Mouse (Mus musculus) heart, embryonic 14.5 days (tissue): ENCODE measurements around the gene Tor2a. TPM values are rescaled to one million over a fixed set of nuclear protein-coding genes. Genes with fewer than 3 reads are reported as not detected.

Experiments
- ATAC-seq: fragments of 200-750 bp; cut with Nextera tagmentation; 2 replicates; pipeline ENCODE4 v1.8.0; 2017; ENCODE audit warnings: low read depth, moderate TSS enrichment; ENCODE audit not compliant: insufficient number of reproducible peaks, insufficient read depth, low FRiP score
- H3K27ac ChIP-seq, 2 experiments: fragments of 200-500 bp in 1 of 2; fragments of 300-500 bp in 1 of 2; sonication (generic) in 1 of 2; replicated peaks in 1 of 2; 2 replicates each; pipeline ENCODE4 v1.5.1; 2012 to 2014; ENCODE audit warnings: low read depth in 2 of 2, low read length in 2 of 2, control low read depth in 1 of 2, mild to moderate bottlenecking in 1 of 2, mixed read lengths in 1 of 2; ENCODE audit not compliant: control insufficient read depth in 1 of 2, insufficient read depth in 1 of 2
- H3K27me3 ChIP-seq: fragments of 300-500 bp; sonication (generic); 2 replicates; pipeline ENCODE4 v1.6.1; 2014; ENCODE audit warnings: mild to moderate bottlenecking, low read length, control low read depth; ENCODE audit not compliant: control insufficient read depth, insufficient read depth
- H3K36me3 ChIP-seq: fragments of 300-500 bp; sonication (generic); 2 replicates; pipeline ENCODE4 v1.6.1; 2014; ENCODE audit warnings: mild to moderate bottlenecking, control low read depth, low read length, mixed read lengths; ENCODE audit not compliant: control insufficient read depth, insufficient read depth
- H3K4me1 ChIP-seq, 2 experiments: fragments of 200-500 bp in 1 of 2; fragments of 300-500 bp in 1 of 2; sonication (generic) in 1 of 2; 2 replicates each; pipeline ENCODE4 v1.6.1; 2012 to 2014; ENCODE audit warnings: low read length in 2 of 2, control low read depth in 1 of 2, mixed read lengths in 1 of 2; ENCODE audit not compliant: control insufficient read depth in 2 of 2, insufficient read depth in 2 of 2
- H3K4me2 ChIP-seq: fragments of 300-500 bp; sonication (generic); 2 replicates; pipeline ENCODE4 v1.6.1; 2014; ENCODE audit warnings: mild to moderate bottlenecking, low read length
- H3K4me3 ChIP-seq, 2 experiments: fragments of 200-500 bp in 1 of 2; fragments of 300-500 bp in 1 of 2; sonication (generic) in 1 of 2; 2 replicates each; pipeline ENCODE4 v1.5.1; 2012 to 2014; ENCODE audit warnings: low read length in 2 of 2, mild to moderate bottlenecking in 2 of 2, control low read depth in 1 of 2, low read depth in 1 of 2, moderate library complexity in 1 of 2; ENCODE audit not compliant: control insufficient read depth in 1 of 2, insufficient read depth in 1 of 2
- H3K9ac ChIP-seq: fragments of 300-500 bp; sonication (generic); 2 replicates; pipeline ENCODE4 v1.6.1; 2014; ENCODE audit warnings: mild to moderate bottlenecking, low read length
- H3K9me3 ChIP-seq: fragments of 300-500 bp; sonication (generic); 2 replicates; pipeline ENCODE4 v1.6.1; 2016; ENCODE audit warnings: low read length, control low read depth; ENCODE audit not compliant: control insufficient read depth
- WGBS: fragments of 180-500 bp; shearing (Covaris S2); extraction: QIAGEN DNeasy Blood & Tissue Kit; methylation state at CpG from one replicate; pipeline ENCODE4 v1.1.7; 2014; 5-methylcytosine and 5-hydroxymethylcytosine counted together
- polyA plus RNA-seq: library from polyadenylated mRNA; unstranded; fragments of >200 nt; fragmentation: Nextera tagmentation; extraction: Ambion mirVana; gene quantifications from 2 replicates; pipeline ENCODE4 v1.2.1, GENCODE M21; 2014

Gene Tor2a
- polyA plus RNA-seq, 1 experiment from 2014 or later: 42.7 TPM

DNA sequence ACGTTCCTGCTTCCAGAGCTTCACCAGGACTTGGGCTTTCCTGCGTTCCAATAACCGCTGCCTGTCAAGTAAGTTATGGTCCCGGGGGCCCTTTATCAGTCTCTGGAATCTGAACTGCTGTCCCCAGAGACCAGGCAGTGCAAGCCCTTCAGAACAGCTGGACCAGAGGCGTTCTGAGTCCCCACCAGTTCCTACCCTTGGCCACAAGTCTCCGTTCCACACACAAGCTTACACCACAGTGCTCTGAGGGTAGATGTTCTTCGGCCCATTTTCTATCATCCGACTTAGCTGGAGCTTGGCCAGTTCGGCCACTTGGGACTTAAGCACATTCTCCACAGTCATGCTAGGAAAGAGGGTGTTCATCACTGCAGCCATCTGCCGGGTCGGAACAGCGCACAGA, 10.2 kb downstream of the Tor2a start:
- Histone ChIP-seq H3K4me3 (no peak overlapping the region), H3K36me3 (peaks cover 13% of the 10 kb centered on the region), H3K27me3 (no peaks in the 10 kb centered on the region), H3K9me3 (no peaks in the 10 kb centered on the region), H3K27ac (no peak overlapping the region), H3K4me1 (no peaks in the 10 kb centered on the region), H3K9ac (no peak overlapping the region), H3K4me2 (no peak overlapping the region)
- ATAC-seq: no peak
- 77% methylated on average over 12 of the region's 12 CpGs for WGBS

DNA sequence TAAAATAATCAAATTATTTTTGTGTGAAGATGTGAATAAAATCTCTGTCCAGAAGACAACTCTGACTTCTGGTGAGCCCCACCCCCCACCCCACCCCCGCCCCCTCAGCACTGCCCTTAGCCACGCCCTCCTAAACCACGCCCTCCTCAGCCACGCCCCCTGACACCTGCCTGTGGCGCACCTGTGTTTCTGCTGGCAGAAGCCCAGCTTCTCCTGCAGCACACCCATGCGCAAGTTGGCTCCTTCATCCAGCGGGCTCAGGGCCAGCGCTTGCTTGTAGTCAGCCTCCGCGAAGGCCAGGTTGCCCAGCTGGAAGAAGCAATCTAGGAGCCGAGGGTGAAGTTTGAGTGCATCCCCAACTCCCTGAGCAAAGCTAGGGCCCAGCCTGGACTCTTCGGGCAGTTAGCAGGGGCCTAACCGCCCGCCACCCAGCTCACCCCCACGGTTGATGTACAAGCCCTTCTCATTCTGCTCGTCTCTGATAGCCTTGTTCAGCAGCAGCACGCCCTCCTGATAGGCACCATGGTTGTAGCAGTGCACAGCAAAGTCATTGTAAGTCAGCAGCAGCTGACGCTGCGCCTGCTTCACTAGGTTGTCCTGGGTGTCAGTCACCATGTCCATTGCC, 11.7 kb downstream of the Tor2a start:
- no peak for ATAC-seq
- Histone ChIP-seq H3K27me3 (no peaks in the 10 kb centered on the region), H3K4me3 (no peak overlapping the region), H3K27ac (no peak overlapping the region), H3K9me3 (no peaks in the 10 kb centered on the region), H3K4me1 (no peaks in the 10 kb centered on the region), H3K9ac (no peak overlapping the region), H3K4me2 (no peak overlapping the region), H3K36me3 (no peaks in the 10 kb centered on the region)
- 47% methylated on average over 19 of the region's 19 CpGs for WGBS

DNA sequence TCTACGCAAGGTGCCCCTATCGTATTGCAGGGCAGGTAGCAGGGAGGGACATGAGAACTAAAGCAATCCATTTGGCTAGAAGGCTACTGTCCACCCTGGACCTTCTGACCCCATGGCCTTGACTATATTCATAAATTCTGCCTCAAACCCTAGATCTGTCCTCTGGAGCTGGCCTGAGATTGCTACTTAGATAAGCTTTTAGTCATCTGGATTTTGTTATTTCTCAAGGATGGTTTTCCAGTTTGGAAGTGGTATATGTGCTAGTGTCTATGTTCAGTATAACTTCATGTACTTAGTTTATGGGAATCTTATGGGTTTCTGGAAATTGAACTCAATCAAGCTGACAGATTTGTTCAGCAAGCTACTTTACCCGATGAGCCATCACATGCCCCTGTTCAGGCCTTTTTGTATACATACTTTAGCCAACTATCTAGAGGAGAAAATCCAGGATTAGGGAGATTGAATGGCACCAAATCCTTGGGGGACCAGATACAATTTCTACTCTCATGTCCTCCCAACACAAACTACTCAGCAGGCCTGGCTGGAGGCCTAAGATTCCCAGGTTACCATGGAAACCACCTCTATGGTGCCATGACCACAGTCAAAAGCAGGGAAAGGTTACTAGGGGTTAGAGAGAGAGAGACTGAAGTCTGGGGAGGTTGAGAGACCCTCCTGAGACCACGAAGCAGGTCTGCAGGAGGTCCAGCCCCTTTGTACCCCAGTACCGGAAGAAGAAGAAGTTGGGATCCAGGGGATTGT, 12.5 kb downstream of the Tor2a start:
- no peak for ATAC-seq
- no peaks in the 10 kb centered on the region for H3K27me3 ChIP-seq
- no peak overlapping the region for H3K27ac ChIP-seq

DNA sequence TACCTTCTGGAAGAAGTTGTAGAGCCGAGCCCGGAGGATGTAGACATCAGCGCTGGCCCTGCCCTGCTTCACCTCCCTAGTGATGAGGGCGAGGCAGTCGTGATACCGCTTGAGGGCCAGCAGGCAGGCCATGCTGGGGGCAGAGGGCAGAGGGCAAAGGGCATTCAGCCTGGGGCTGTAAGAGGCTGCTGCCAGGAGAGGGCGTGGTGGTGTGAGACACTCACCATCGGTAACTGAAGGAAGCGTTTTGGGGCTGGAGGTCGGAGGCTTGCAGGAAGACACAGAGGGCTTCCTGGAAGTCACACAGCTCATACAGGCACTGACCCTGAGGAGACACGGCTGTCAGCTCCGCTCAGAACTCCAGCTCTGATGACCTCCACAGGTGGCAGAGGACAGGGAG, 14.9 kb downstream of the Tor2a start:
- 29% methylated on average over 12 of the region's 12 CpGs for WGBS
- no peak overlapping the region for H3K27ac ChIP-seq
- H3K4me1 ChIP-seq: peaks cover 7 to 9% of the 10 kb centered on the region in 2 experiments
- no peak for ATAC-seq
- no peak overlapping the region for H3K4me3 ChIP-seq
- H3K9me3 ChIP-seq: no peaks in the 10 kb centered on the region
- H3K27me3 ChIP-seq: no peaks in the 10 kb centered on the region
- no peak overlapping the region for H3K4me2 ChIP-seq
- H3K36me3 ChIP-seq: no peaks in the 10 kb centered on the region
- H3K9ac ChIP-seq: no peak overlapping the region

More for the DNA sequence above, 12.5 kb downstream of the Tor2a start:
- H3K9me3 ChIP-seq: no peaks in the 10 kb centered on the region
- no peak overlapping the region for H3K9ac ChIP-seq
- no peak overlapping the region for H3K4me3 ChIP-seq
- H3K36me3 ChIP-seq: no peaks in the 10 kb centered on the region
- no peak overlapping the region for H3K4me2 ChIP-seq
- H3K4me1 ChIP-seq: no peaks in the 10 kb centered on the region
- 88% methylated on average over 5 of the region's 5 CpGs for WGBS

DNA sequence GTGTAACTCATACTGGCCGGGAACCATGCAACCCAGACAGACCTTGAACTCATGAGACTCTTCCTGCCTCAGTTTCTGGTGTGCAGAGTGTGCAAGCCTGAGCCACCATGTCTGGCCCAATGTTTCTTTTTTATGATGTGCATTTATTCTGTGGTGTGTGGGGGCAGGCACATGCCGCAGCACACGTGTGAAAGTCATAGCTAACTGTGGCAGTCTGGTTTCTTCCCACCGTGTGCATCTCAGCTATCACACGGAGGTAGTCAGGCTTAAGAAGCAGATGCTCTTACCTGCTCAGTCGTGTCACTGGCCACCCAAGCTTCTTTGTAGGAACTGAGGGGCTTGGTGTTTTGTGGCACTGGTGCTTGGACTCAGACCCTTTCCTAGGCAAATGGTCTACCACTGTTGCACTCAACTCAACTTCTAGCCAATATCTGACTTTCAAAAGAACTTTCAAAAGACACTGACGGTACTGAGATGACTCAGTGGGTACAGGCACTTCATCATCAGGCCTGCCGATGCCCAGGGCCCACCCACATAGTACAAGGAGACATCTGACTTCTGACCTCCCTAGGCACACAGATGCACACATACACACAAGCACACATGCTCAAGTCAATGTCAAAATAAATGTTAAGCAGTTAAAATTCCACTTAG, 15.7 kb downstream of the Tor2a start:
- no peak for ATAC-seq
- no peak overlapping the region for H3K4me3 ChIP-seq
- H3K9me3 ChIP-seq: no peaks in the 10 kb centered on the region
- 79% methylated on average over 8 of the region's 8 CpGs for WGBS
- no peak overlapping the region for H3K9ac ChIP-seq
- H3K27ac ChIP-seq: no peak overlapping the region
- H3K4me1 ChIP-seq: peaks cover 7 to 9% of the 10 kb centered on the region in 2 experiments
- H3K36me3 ChIP-seq: no peaks in the 10 kb centered on the region
- no peak overlapping the region for H3K4me2 ChIP-seq
- no peaks in the 10 kb centered on the region for H3K27me3 ChIP-seq

DNA sequence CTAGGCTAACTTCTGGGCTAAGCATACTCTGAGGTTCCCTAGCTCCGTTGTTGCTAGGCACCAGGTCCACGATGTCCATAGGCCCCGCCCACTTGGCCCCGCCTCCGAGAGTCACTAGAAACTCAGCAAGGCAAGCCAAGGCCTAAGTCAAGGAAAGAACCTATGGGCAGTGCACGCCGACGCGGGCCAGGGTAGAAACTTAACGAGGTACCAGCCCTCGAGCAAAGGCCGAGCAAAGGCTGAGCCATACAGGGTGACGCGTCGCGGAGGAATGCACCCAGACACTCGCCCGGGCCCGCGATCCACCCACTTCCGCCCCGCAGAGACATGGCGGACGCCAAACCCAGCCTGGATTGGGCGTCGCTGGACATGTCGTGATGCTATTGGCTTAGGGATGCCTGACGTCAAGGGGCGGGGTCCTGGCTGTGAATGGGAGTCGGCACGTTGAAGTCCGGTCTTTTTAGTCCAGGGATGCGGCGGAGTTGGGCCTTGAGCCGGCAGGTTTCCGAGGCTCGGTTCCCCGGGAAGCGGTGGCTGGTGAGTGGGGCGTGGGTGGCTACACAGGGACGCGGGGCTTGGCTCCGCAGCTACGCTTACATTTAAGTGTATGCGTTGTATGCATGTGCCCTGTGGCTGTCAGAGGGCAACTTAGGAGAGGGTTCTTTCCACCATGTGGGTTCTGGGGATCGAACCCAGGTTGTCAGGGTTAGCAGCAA, 18.5 kb downstream of the Tor2a start, which contains the start of the genes Ttc16 and Ptrh1:
Gene Ttc16 (minus strand): TSS at position 275 of the 716 bp plus-strand sequence.
Gene Ptrh1 (plus strand): TSS at position 428 of the 716 bp plus-strand sequence.
- peak; percentile 93 for ATAC-seq
- Histone ChIP-seq H3K27ac (peak within 1 kb of the TSS; percentile 67 to 73; a peak in 3 of 4 replicates), H3K27me3 (no peaks in the 10 kb centered on the region), H3K9ac (peak within 1 kb of the TSS; percentile 70), H3K4me2 (peak within 1 kb of the TSS; percentile 87), H3K4me1 (peaks cover 7 to 9% of the 10 kb centered on the region in 2 experiments), H3K9me3 (no peaks in the 10 kb centered on the region), H3K36me3 (no peaks in the 10 kb centered on the region), H3K4me3 (peak within 1 kb of the TSS; percentile 57 to 73)
- under 1% methylated on average over 46 of the region's 46 CpGs for WGBS

DNA sequence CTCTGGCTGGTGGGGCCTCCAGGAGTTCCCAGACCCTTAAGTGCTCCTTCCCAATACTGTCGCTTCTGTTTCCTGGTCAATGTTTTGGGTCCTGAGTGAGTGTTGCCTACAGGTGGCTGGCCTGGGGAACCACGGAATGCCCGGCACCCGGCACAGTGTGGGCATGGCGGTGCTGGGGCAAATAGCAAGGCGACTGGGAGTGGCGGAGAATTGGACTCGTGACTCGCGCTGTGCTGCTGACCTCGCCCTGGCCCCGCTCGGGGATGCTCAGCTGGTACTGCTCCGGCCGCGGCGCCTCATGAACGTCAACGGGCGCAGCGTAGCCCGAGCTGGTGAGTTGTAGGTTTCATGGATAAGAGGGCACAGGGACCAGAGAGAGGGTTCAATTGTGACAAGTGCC, 19.2 kb downstream of the Tor2a start:
- H3K4me2 ChIP-seq: peak overlapping the region; percentile 87
- H3K9ac ChIP-seq: peak overlapping the region; percentile 70
- no peaks in the 10 kb centered on the region for H3K9me3 ChIP-seq
- peaks cover 7 to 9% of the 10 kb centered on the region in 2 experiments for H3K4me1 ChIP-seq
- no peak overlapping the region for H3K27ac ChIP-seq
- no peaks in the 10 kb centered on the region for H3K36me3 ChIP-seq
- 23% methylated on average over 22 of the region's 22 CpGs for WGBS
- ATAC-seq: no peak
- H3K27me3 ChIP-seq: no peaks in the 10 kb centered on the region
- H3K4me3 ChIP-seq: peak overlapping the region; percentile 57 to 73
